Comparison of ENCODE assay signal across 9 mouse cellular contexts in genomic region chr14:8218238-8218637, GRCm38 (mm10). TPM values are rescaled to one million over a fixed set of nuclear protein-coding genes. Genes with fewer than 3 reads are reported as not detected.
DNase-seq lines count a peak whose midpoint lies in the region; ATAC-seq and TF ChIP-seq lines count a peak whose summit lies in the region.
"Had no signal": no experiment of that assay in that cellular context is flagged by ENCODE, and none has a peak within 500 bp of the region (broad histone marks: within the 10 kb centered on the region; RNA-seq: fewer than 3 reads in every experiment).

No protein-coding gene starts in this region.

- ATAC-seq in forebrain, embryonic 14.5 days, result no peak
- no peak for ATAC-seq in midbrain, embryonic 16.5 days

- H3K27ac ChIP-seq in layer of hippocampus, adult 2 months, result peak overlapping the region; percentile 72
- peak overlapping the region; percentile 44 for H3K27ac ChIP-seq in forebrain, embryonic 14.5 days (ENCODE audit: low read depth, low read length)
- H3K27ac ChIP-seq in midbrain, embryonic 16.5 days (ENCODE audit: low read length), result peak overlapping the region; percentile 18; the same call in 1 of the 2 replicates

- WGBS in forebrain, embryonic 14.5 days, result 12% methylated on average over 7 of the region's 7 CpGs
- 26% methylated on average over 7 of the region's 7 CpGs for WGBS in midbrain, embryonic 16.5 days

- H3K4me3 ChIP-seq in layer of hippocampus, adult 2 months, result peak overlapping the region; percentile 38
- H3K4me3 ChIP-seq in forebrain, embryonic 14.5 days (ENCODE audit: low read depth, low read length), result no peak overlapping the region
- H3K4me3 ChIP-seq in midbrain, embryonic 16.5 days (ENCODE audit: low read depth, low read length), result no peak overlapping the region

- H3K4me1 ChIP-seq in forebrain, embryonic 14.5 days (ENCODE audit: control insufficient read depth, insufficient read depth, low read length), result peaks cover 31% of the 10 kb centered on the region
- H3K4me1 ChIP-seq in midbrain, embryonic 16.5 days (ENCODE audit: control insufficient read depth, insufficient read depth, low read length), result peaks cover 30% of the 10 kb centered on the region

- H3K36me3 ChIP-seq in forebrain, embryonic 14.5 days (ENCODE audit: control insufficient read depth, insufficient read depth, low read length), result peaks cover 14% of the 10 kb centered on the region; the same call in 1 of the 2 replicates
- peaks cover 8% of the 10 kb centered on the region for H3K36me3 ChIP-seq in midbrain, embryonic 16.5 days (ENCODE audit: control insufficient read depth, insufficient read depth, low read length)

- DNase-seq in layer of hippocampus, adult 2 months (ENCODE audit: low spot score in 2 of 2), result no peak
- DNase-seq in layer of hippocampus, postnatal 25 days (ENCODE audit: extremely low spot score in 1 of 2, low spot score in 1 of 2), result no peak
- DNase-seq in cerebellum, adult 11-12 months, result peak; percentile 51
- DNase-seq in forebrain, embryonic 14.5 days (ENCODE audit: low spot score), result peak; percentile 47
- DNase-seq in frontal cortex, postnatal 25 days (ENCODE audit: low spot score in 2 of 2), result no peak
- DNase-seq in adrenal gland, adult 8-10 months, result no peak
- DNase-seq in B cell, adult 2 months, result no peak

- H3K9me3 ChIP-seq in forebrain, embryonic 14.5 days (replicated peaks; ENCODE audit: control insufficient read depth, low read length), result no peaks in the 10 kb centered on the region
- no peaks in the 10 kb centered on the region for H3K9me3 ChIP-seq in midbrain, embryonic 16.5 days (replicated peaks; ENCODE audit: control insufficient read depth, low read length, poor library complexity, severe bottlenecking)

- H3K27me3 ChIP-seq in forebrain, embryonic 14.5 days (replicated peaks; ENCODE audit: control insufficient read depth, insufficient read depth, low read length), result 0 out of 2 replicates have a peak, but pooled peaks cover 6% of the 10 kb centered on the region
- H3K27me3 ChIP-seq in midbrain, embryonic 16.5 days (ENCODE audit: control insufficient read depth, insufficient read depth, low read depth, low read length), result no peaks in the 10 kb centered on the region

- no peak overlapping the region for H3K9ac ChIP-seq in forebrain, embryonic 14.5 days (ENCODE audit: low read length)
- no peak overlapping the region for H3K9ac ChIP-seq in midbrain, embryonic 16.5 days (ENCODE audit: low read depth, low read length)

- peak; percentile 30 for TF ChIP-seq CTCF in layer of hippocampus, adult 2 months (conservative IDR thresholded peaks at IDR 0.05)

- peak overlapping the region; percentile 4; the same call in 1 of the 2 replicates for H3K4me2 ChIP-seq in forebrain, embryonic 14.5 days (ENCODE audit: low read length)
- H3K4me2 ChIP-seq in midbrain, embryonic 16.5 days (ENCODE audit: low read length), result 0 out of 2 replicates have a peak overlapping the region, but pooled peaks have one; percentile 1

RNA-seq across cellular contexts. Expression of gene Kctd6, which starts 4.3 kb away (rescaled TPM):
- total RNA-seq in layer of hippocampus, adult 2 months (2021), result 10 to 100 TPM; 69.1 to 79.4 TPM
- 10 to 100 TPM; 61.0 to 64.5 TPM for total RNA-seq in layer of hippocampus, postnatal 25 days (2021)
- 7.0 and 8.4 TPM in 2 replicates for polyA plus RNA-seq in forebrain, embryonic 14.5 days (2014; fragmentation: Nextera tagmentation; extraction: Ambion mirVana)
- polyA plus RNA-seq in midbrain, embryonic 16.5 days (2015; fragmentation: Nextera tagmentation; extraction: Ambion mirVana), result 7.2 and 9.5 TPM in 2 replicates
- total RNA-seq in adrenal gland, adult 8-10 months (2022), result 10 to 100 TPM; 15.1 to 22.2 (median 18.1) TPM

RNA-seq across cellular contexts. Expression of gene Acox2, which starts 40.9 kb away (rescaled TPM):
- not detected for total RNA-seq in layer of hippocampus, adult 2 months (2021)
- total RNA-seq in layer of hippocampus, postnatal 25 days (2021), result under 1 TPM in 1 of 2 experiments, not detected in 1; 0.37 TPM
- not detected in 2 replicates for polyA plus RNA-seq in forebrain, embryonic 14.5 days (2014; fragmentation: Nextera tagmentation; extraction: Ambion mirVana)
- not detected in 2 replicates for polyA plus RNA-seq in midbrain, embryonic 16.5 days (2015; fragmentation: Nextera tagmentation; extraction: Ambion mirVana)
- under 1 TPM in 3 of 4 experiments, not detected in 1; 0.21 to 0.46 (median 0.26) TPM for total RNA-seq in adrenal gland, adult 8-10 months (2022)
- total RNA-seq: left cerebral cortex, postnatal 14 days had no signal

RNA-seq across cellular contexts. Expression of gene Pdhb, which starts 45.4 kb away (rescaled TPM):
- total RNA-seq in layer of hippocampus, adult 2 months (2021), result 100 to 1,000 TPM; 176 to 185 TPM
- total RNA-seq in layer of hippocampus, postnatal 25 days (2021), result 100 to 1,000 TPM; 184 to 202 TPM
- 240 and 252 TPM in 2 replicates for polyA plus RNA-seq in forebrain, embryonic 14.5 days (2014; fragmentation: Nextera tagmentation; extraction: Ambion mirVana)
- polyA plus RNA-seq in midbrain, embryonic 16.5 days (2015; fragmentation: Nextera tagmentation; extraction: Ambion mirVana), result 255 and 256 TPM in 2 replicates
- 100 to 1,000 TPM; 184 to 265 (median 230) TPM for total RNA-seq in adrenal gland, adult 8-10 months (2022)

Comparison
In these comparisons a context has a peak if more than half of its experiments do, and no peak if none do; other contexts are left out.
1. DNase-seq: peak in cerebellum, adult 11-12 months (single experiment) and forebrain, embryonic 14.5 days (single experiment); none in layer of hippocampus, adult 2 months (0 of 2), layer of hippocampus, postnatal 25 days (0 of 2), frontal cortex, postnatal 25 days (0 of 2), adrenal gland, adult 8-10 months (single experiment) and B cell, adult 2 months (0 of 2).
2. H3K27ac ChIP-seq: peak in every context shown above with its lines; median percentile 72 in layer of hippocampus, adult 2 months; 44 in forebrain, embryonic 14.5 days; 18 in midbrain, embryonic 16.5 days.